Mouse (Mus musculus): Measurements from ENCODE around the gene Nxnl2.

Nxnl2 gene

GRCm38 (mm10) chr13:51170691-51171680 is at the start of gene Nxnl2:
Gene Nxnl2, plus strand, starts transcription at chr13:51171022.
- in situ Hi-C loops (cut with MboI, MseI), result loop anchor here (5.0 kb wide), 1 partner anchor 224 kb away; no protein-coding TSS in a partner anchor

DNA sequence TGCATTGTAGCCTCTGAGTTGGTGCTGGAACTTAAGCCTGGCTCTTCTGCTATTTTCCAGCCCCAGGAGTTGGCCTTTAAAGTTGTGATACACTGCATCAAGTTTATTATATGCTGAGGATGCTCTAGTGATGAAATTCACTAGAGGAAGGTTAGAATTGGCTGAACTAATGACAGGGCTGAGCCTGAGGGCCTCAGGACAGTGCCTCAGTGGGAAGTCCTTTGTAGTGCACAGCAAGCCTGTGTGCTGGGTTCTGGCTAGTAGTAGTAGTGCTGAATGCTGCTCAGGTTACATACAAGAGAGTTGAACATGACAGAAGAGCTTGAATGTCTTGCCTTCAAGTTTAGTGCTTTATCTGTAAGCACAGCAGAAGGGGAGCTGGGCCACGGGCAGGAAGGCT is 48.9 kb upstream of the Nxnl2 start:
- in situ Hi-C loops (cut with MboI, MseI), result no loop called here

- in situ Hi-C loops (cut with MboI, MseI), result no loop called here
Measured at GRCm38 (mm10) chr13:51122771-51123170, 48.1 kb upstream of the Nxnl2 start.

- in situ Hi-C loops (cut with MboI, MseI), result no loop called here
Measured at GRCm38 (mm10) chr13:51125357-51125756, 45.5 kb upstream of the Nxnl2 start.

DNA sequence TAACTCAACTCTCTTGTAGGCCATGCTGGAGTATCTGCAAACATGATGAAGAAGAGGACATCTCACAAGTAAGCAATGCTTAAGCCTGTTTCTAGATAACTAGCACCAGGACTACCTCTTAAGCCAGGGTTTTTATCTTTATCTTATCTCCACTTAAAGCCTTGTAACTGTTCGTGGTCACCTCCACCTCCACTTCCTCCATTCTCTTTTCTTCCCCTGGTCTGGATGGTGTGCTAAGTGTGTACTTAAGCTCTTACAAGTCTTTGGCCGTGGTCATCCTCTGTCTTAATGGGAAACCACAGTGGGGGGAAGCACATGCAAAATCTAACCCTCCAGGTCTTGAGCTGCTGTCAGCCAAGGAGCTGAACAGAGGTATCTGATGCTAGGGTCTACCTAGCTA is 42.9 kb upstream of the Nxnl2 start:
- in situ Hi-C loops (cut with MboI, MseI), result no loop called here

DNA sequence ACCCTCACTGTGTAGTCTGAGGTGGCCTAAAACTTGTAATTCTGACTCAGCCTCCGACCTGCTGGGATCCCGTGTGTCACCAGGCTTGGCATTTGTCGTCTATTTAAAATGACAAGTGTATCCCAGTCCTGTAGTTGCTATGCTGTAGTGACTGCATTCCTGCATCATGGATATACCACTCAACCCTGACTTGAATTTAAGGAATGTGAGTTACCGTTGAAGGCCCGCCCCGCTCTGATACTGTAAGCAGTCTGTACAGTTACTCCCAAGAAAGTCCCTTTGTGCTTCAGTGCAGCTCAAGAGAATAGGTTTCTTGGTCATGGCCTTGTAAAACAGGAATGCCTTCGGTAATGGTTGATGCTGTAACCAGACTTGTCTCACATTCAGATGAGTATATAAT is 42.4 kb upstream of the Nxnl2 start:
- in situ Hi-C loops (cut with MboI, MseI), result no loop called here

DNA sequence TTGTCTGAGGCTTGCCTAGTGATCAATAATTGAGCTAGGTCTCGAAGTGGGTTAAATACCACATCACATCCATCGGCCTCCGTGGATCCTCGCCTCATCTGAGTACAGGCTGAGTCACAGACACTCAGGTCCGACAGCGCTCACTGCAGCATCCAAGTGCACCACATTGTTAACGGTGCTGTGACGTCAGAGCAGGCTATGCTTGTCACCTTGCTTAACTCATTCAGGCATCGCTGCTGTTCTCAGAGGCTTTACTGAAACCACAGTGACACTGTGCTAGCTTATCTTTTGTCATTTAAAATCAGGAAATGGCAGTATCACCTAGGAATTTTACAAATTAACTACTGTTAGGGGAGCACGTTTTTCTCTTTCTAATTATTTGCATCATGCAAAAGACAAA is 39.6 kb upstream of the Nxnl2 start:
- in situ Hi-C loops (cut with MboI, MseI), result no loop called here

DNA sequence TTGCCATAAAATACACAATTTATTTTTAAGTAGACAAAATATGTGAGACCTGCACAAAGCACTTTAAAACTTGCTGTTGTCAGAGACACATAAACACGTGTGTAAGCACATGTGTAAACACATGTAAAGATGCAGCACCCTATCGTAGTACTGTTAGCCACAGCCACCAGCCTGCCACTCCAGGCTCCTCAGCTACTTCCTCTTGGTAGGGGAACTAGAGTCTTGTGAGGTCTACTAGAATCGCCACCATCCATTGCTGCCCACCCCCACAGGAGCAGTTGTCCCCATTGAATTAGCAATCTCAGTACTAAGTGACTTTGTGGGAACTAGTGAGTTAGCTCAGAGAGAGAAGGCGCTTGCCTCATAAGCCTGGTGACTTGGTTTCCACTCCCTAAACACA is 34.5 kb upstream of the Nxnl2 start:
- in situ Hi-C loops (cut with MboI, MseI), result no loop called here

DNA sequence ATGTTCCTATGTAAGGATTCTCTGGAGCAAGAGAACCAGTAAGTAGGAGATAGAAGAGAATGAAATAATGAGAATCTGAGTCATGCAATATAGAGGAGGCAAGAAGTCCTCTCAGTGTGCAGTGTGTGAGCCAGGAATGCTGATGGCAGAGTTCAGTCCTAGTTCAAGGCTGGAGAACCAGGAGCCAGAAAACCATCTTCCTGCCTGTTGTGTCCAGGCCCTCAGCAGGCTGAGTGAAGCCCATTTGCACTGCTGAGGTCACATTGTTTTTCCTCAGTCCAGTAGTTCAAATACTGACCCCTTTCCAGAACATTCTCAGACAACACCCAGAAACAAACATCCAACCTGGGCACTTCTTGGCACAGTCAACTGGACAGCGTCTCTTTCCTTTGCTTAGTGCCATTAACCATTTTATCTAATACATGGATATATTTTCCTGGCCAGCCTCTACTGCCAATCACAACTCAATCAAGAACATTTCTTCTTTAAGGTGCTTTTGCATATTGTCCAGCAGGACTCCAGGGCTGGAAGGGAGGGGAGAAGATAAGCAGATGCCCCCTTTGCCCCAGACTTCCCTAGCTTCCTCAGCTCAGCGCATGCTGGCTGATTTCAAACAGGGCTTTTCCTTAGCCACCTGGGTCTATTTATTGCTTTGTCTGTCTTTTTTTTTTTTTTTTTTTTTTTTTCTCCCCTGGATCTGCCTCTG is 33.7 kb upstream of the Nxnl2 start:
- in situ Hi-C loops (cut with MboI, MseI), result no loop called here

GRCm38 (mm10) chr13:51137702-51138031 is 33.2 kb upstream of the Nxnl2 start:
- in situ Hi-C loops (cut with MboI, MseI), result no loop called here

DNA sequence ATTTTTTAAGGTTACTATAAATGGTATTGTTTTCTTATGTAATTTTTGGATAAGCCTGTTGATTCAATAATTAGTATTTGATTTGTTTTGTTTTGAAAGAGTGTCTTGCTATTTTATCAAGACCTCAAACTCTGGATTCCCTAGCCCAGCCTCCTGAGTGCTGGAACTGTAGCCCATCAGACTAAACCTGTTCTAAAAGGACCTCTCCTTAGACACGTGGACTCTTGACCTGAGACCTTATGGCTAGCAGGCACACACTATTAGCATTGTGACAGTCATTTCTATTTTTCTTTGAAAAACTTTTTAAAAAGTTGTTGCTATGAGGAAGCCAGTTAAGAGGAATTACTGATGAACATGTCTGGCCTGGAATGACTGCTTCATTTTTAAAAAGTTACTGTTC is 23.7 kb upstream of the Nxnl2 start:
- in situ Hi-C loops (cut with MboI, MseI), result no loop called here

- in situ Hi-C loops (cut with MboI, MseI), result no loop called here
Measured at GRCm38 (mm10) chr13:51152966-51153669, 17.7 kb upstream of the Nxnl2 start.

GRCm38 (mm10) chr13:51153670-51154030 is 17.2 kb upstream of the Nxnl2 start:
- in situ Hi-C loops (cut with MboI, MseI), result no loop called here

- in situ Hi-C loops (cut with MboI, MseI), result no loop called here
Measured at GRCm38 (mm10) chr13:51155178-51156013, 15.4 kb upstream of the Nxnl2 start.

DNA sequence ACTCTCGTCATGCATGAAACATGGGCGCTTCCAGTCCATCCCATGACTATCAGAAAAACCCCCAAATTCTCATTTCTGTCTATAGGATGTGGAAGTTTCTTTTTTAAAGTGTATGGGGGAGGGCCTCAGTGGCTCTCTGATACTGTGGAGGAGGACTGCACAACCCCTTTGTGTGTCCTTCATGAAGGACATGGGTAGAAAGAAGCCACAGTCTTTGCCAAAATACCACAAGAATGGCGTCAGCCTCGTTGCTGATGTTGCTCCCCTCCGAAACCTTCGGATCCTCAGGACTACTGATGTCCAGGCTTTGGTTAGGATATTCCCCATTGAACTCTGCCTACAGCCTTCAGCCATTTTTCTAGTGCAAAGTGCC is 14.8 kb upstream of the Nxnl2 start:
- in situ Hi-C loops (cut with MboI, MseI), result no loop called here

DNA sequence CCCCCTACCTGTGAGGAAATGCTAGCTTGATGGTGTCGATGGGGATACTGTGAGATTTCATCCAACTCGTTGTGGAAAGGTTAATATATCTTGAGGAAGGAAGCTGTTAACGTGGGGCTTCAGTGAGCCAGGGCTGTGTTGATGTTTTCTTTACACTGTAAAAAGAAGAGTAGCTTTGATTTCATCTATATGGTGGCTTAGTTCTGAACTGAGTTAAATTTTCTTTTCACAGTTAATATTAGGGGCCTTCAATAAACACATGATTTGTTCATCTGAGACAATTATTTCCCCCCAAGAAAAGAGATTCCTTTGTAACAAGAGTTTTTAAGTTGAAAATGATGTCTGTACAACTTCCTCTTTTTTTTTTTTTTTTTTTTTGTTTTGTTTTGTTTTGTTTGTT is 13.5 kb upstream of the Nxnl2 start:
- in situ Hi-C loops (cut with MboI, MseI), result no loop called here

GRCm38 (mm10) chr13:51161672-51162071 is 9.2 kb upstream of the Nxnl2 start:
- in situ Hi-C loops (cut with MboI, MseI), result no loop called here

DNA sequence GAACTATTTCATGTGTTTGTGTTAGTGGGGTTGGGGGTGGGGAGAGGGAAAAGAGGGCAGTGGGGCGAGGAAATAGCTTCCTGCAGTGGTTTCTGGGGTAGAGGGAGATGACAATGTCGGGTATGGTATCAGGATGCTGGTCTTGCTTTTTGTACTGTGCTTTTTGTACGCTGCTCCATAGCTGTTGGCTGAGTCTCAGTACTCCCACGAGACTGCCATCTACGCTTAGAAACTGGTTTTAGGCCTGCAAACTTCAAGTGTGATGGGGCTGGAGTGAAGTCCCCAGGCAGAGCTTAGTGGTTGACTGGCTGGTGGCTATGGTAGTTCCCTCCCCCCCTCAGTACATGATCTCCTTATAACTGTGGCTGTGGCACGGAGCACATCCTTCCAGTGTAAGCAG is 8.6 kb upstream of the Nxnl2 start:
- in situ Hi-C loops (cut with MboI, MseI), result no loop called here

GRCm38 (mm10) chr13:51166711-51167110 is 4.1 kb upstream of the Nxnl2 start:
- in situ Hi-C loops (cut with MboI, MseI), result no loop called here

- in situ Hi-C loops (cut with MboI, MseI), result loop anchor here (5.0 kb wide), 1 partner anchor 223 kb away; no protein-coding TSS in a partner anchor
Measured at GRCm38 (mm10) chr13:51170215-51170614, 607 bp upstream of the Nxnl2 start.

GRCm38 (mm10) chr13:51172601-51173000 is 1.8 kb downstream of the Nxnl2 start:
- in situ Hi-C loops (cut with MboI, MseI), result loop anchor here (5.0 kb wide), 1 partner anchor 225 kb away; no protein-coding TSS in a partner anchor

Data from regulatory T cell (primary cell).